Mouse (Mus musculus) embryonic fibroblast, embryonic 13.5 days (primary cell): Measurements from ENCODE around the gene Sytl2.

Experiments used
- CTCF ChIP-seq: IDR thresholded peaks from 2 replicates; pipeline ENCODE4 v1.5.1; 2011; ENCODE audit warnings: mild to moderate bottlenecking, control low read depth, low read length, moderate library complexity, borderline replicate concordance; ENCODE audit not compliant: insufficient read depth
- POLR2A ChIP-seq: IDR thresholded peaks from 2 replicates; pipeline ENCODE4 v1.6.1; 2011; ENCODE audit warnings: low read depth, mild to moderate bottlenecking, control low read depth, low read length, moderate library complexity

DNA sequence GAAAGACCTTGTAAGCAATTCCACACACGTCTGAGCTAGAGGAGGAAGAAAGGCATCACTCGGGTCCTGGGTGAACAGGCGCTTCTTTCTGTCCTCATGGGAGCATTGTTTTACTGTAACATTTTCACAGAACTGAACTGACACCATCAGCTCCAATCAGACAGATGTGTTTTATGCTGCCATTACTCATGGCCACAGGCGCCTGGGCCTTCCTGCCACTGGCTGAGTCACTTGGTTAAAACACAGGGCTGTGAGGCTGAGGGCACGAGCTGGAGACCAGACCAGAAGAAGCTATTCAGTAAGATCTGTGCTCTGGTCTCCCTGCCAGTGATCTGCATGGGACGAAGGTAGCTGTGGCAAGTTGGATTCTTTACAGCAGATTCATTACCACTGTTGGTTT lies 6.0 kb downstream of the Sytl2 start:
- TF ChIP-seq CTCF (no peak), POLR2A (no peak)
